Mouse (Mus musculus): Measurements from ENCODE around the gene Olfr661.

The Olfr661 gene

GRCm38 (mm10) chr7:104686201-104686600, at the start of gene Olfr661:
TSS of gene Olfr661 (plus strand) at chr7:104686501.
- no peak for DNase-seq

GRCm38 (mm10) chr7:104646841-104647482, 39.3 kb upstream of the Olfr661 start, which contains the start of gene Olfr658:
TSS of gene Olfr658 (minus strand) at chr7:104647305.
- DNase-seq = peak; percentile 1 to 2

GRCm38 (mm10) chr7:104666453-104666852, 19.8 kb upstream of the Olfr661 start, which contains the start of gene Olfr659:
TSS of gene Olfr659 (plus strand) at chr7:104666753.
- DNase-seq = no peak
